Mouse (Mus musculus): ENCODE data around the gene Lamb2.

Lamb2 gene

DNA sequence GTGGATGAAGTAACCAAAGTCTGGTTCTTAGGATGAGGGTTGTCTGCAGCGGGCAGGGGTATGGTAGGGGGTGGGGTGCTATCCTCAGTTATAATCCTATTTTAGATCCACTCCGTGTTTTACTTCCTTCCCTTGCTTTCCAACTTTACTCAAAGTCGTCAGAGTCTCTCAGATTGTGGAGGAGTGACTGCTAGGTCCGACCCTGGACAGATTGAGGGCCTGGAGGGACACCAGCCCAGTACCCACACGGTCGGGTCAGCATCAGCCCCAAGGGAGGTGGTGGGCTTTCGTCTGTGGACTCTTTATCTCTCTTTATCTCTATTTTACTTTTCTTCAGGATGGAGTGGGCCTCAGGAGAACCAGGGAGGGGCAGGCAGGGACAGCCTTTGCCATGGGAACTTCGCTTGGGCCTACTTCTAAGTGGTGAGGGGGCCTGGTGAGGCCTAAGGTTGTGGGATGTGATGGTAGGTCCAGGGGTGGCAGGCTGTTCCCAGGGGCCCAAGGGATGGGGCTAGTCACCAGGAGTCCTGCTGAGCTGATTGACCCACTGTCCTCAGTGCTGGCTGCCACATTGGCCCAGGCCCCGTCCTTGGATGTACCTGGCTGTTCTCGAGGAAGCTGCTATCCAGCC is at the start of gene Lamb2:
Gene Lamb2 (plus strand): TSS at position 16 of the 631 bp plus-strand sequence.
- DNase-seq: no peak

GRCm38 (mm10) chr9:108431431-108432067 is 48.0 kb upstream of the Lamb2 start:
- DNase-seq: no peak

- DNase-seq: no peak
Observed at GRCm38 (mm10) chr9:108436182-108436581, 43.4 kb upstream of the Lamb2 start, which contains the start of gene BC048562. BC048562 (plus strand) TSS chr9:108436482.

DNA sequence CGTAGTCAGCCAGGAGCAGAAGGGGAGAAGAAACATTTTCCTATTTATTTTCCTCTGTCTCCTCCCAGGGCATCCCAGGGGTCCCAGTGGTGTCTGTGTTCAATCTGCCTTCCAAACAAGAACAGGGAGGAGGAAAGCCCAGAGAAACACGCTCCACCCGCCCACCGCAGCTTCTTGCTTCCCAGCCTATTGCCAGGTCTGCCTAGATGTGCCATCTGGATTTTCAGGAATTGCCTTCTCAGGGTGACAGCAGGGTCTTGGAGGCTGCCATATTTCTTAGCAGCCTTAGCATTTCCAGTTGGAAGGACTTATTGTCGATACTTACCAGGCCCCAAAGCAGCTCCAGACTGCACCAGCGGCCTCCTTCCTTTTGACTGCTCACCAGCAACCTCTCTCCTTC is 40.4 kb upstream of the Lamb2 start:
- no peak for DNase-seq

GRCm38 (mm10) chr9:108440485-108440884 is 39.1 kb upstream of the Lamb2 start:
- DNase-seq: no peak

- no peak for DNase-seq
Observed at GRCm38 (mm10) chr9:108441236-108441919, 38.2 kb upstream of the Lamb2 start.

DNA sequence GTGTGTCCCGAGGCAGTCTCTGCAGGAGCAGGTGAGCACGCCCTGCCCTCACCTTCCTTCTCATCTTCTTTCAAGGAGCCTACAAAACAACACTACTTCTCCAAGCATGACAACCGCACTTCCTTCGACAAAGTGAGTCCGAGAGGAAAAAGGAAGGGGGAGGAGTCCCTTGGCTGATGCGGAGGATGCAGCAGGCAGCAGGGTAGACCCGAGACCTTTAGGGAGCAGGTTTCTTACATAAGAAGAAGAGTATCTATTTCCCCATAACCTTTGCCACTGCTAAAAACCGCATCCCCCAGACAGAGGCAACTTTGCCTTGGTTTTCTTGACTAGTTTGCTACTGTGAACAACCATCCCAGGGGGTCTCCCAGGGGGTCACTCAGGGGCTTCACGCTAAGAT is 34.4 kb upstream of the Lamb2 start:
- no peak for DNase-seq

DNA sequence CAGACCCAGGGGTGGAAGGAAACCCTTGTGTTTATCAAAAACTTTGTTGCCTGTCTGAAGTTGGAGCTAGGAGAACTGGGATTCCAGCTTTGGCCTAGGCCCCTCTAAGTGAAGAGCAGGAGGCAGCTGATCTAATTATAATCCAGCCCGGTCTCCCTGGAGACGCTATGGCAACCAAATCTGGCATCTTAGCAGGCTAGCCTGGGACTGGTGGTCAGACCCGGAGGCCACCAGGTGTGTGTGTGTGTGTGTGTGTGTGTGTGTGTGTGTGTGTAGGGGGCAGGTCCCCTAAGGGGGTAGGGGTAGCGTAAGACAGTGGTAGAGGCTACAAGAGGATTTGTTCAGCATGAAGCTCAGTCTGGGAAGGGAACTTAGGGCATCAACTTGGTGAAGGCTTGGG is 29.7 kb upstream of the Lamb2 start:
- DNase-seq: no peak

GRCm38 (mm10) chr9:108450292-108451169 is 29.0 kb upstream of the Lamb2 start:
- DNase-seq: peak in 1 of 2 experiments; percentile 33

DNA sequence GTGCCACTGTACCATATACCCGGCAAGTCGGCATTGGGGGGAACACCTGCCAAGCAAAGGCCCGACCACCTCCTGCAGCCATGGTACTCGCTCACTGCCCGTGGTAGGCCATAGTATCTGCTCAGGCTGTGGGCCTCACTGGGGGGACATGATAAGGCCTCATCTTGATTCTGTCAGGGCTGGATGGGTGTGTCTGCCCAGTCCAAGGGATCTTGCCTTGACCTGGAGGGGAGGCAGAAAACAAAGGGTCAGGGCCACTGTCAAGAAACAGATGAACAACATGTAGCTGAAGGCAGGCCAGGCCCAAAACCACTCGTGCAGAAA is 28.4 kb upstream of the Lamb2 start:
- DNase-seq: no peak

DNA sequence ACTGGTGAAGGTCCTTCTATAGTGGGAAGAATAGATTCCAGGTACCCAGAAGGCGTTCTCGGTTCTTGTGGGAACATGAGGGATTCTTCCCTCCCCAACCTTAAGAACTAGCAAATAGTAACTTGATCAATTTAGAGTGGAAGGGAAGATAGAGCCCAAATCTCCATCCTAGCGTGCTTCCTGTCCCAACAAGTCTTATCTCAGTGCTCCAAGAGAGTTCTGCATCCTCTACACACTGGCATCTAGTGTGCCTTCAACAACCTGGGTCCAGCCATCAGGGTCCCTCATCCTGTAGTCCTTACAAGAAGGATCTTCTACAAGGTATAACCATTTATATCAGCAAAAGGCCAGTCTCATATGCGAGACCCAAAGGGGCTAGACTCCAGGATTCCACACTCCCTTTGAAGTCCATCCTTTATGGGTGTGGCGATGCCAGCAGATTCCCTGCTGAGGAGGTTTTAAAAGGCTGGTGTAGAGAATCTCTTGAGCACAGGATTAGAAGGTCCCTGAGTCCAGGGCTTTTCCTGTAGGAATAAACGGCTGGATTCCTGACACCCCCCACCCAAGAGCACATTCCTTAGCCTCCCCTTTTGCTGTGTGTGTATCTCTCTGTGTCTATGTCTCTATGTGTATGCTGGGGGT is 27.9 kb upstream of the Lamb2 start:
- DNase-seq: no peak

- peak; percentile 93 to 95 for DNase-seq
Observed at GRCm38 (mm10) chr9:108452291-108452906, 27.1 kb upstream of the Lamb2 start.

DNA sequence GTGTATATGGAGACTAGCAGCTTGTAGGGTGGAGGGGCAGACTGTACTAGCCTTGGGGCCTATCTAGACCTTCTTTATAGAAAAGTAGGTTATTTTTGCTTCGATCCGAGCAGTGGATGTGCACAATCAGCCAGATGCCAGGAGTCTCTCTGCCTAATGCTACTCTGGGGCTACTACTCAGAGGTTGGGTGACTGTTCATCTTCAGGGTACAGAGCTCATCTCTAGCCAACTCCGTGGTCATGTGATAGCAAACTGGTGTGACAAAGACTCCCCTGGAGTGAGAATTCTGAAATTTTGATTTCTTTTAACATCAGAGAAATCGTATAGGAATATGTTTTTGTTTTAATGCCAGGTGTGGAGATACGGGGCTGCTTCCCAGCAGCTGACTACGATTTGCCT is 26.6 kb upstream of the Lamb2 start:
- no peak for DNase-seq

- DNase-seq: no peak
Observed at GRCm38 (mm10) chr9:108453458-108453857, 26.1 kb upstream of the Lamb2 start.

DNA sequence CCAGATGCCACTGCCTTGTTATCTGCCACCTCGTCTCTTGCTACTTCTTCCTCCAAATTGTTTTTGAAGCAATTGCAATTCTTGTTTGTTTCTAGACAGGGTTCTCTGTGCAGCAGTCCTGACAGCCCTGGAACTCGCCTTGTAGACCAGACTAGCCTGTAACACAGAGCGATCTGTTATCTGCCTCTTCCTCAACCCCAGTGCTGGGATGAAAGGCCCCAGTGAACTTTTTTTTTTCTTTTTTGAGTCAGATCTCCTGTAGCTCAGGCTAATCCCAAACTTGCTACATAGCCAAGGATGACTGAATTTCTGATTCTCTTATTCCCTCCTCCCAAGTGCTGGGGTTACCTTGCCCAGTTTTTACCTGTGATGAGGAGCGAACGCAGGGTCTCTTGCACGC is 25.1 kb upstream of the Lamb2 start:
- DNase-seq: no peak

DNA sequence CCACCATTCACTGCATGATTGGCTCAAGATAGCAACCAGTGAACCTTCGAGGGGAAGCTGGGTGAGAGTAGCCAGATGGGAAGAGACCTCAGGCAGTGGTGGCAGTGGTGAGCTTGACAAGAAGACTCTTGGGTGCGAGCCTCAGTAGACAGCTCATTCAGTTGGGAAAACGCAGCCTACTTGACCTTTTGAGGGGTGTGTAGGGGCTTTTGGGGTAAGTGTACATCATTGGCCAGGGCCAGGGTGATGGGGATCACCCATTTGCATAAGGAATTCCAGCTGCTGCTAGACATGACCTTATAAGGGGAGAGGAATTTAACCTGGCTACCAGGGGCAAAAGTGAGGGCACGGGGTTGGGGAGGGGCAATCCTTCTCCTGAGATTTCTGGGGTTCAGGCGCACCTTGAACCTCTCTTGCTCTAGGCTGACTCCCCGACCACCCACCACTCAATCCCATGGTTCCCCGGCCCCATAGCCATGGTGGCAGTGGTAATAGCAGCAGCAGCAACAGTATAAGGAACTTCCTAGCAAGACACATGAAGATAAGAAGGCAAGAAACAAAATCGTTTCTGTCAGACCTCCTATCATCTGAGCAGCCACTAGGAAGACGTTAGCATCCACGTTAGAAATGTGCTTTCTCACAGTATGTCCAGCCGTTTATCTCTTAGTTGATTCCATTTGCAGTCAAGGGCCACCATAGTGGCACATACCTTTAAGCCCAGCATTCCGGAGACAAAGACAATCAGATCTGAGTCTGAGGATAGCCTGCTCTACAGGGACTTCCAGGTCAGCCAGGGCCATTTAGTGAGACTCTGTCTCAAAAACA is 23.6 kb upstream of the Lamb2 start:
- no peak for DNase-seq

GRCm38 (mm10) chr9:108456953-108457352 is 22.6 kb upstream of the Lamb2 start:
- DNase-seq: no peak

- no peak for DNase-seq
Observed at GRCm38 (mm10) chr9:108459939-108460318, 19.6 kb upstream of the Lamb2 start.

- peak; percentile 87 to 89 for DNase-seq
Observed at GRCm38 (mm10) chr9:108460319-108461178, 19.0 kb upstream of the Lamb2 start, which contains the start of gene Ccdc71. Ccdc71 (plus strand) TSS chr9:108460527.

DNA sequence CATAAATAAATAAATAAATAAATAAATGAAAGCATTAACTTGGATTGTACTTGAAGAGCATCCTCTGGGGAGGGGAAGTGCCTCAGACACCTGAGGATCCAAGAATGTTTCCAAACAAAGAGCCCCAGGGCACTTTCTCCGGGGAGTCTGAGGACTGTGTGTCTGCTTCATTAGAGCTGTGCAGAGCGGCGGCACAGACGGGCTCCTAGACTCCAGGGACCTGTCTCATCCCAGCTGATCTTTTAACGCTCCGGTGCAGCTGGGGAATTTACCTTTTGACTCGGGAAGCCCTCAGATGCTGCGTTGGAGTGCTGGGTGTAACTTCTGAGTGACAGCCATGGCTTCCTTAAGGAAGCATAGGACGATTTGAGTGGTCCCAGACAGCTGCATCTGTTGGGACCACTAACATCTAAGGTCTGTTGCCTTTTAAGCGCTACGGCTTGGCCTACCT is 18.3 kb upstream of the Lamb2 start, which contains the start of gene Klhdc8b:
Gene Klhdc8b (minus strand): TSS at position 401 of the 451 bp plus-strand sequence.
- peak in 1 of 2 experiments; percentile 26 for DNase-seq
